Mouse (Mus musculus): Measurements from ENCODE around the gene Hdgfl2. TPM values are rescaled to one million over a fixed set of nuclear protein-coding genes. Genes with fewer than 3 reads are reported as not detected.

Hdgfl2 gene
- total and polyA plus RNA-seq, 3 experiments: 35.3 to 93.6 (median 68.9) TPM

GRCm38 (mm10) chr17:56116193-56116592 lies 36.8 kb downstream of the Hdgfl2 start:
- in situ Hi-C loops (cut with MboI; ENCODE audit: low pct_ligation_motif_present, low pct_unique_long_range_greater_than_20kb, low sequenced_read_pairs) (loop anchor here (5.0 kb wide), 1 partner anchor 34 kb away; no protein-coding TSS in a partner anchor), dilution Hi-C loops (cut with MboI; ENCODE audit: extremely low pct_ligation_motif_present, extremely low pct_unique_long_range_greater_than_20kb, low sequenced_read_pairs) (no loop called here)
- no peak for TF ChIP-seq CHD1 (IDR thresholded peaks at IDR 0.05; ENCODE audit: low read depth, low read length)
- no peak for TF ChIP-seq ZC3H11A (IDR thresholded peaks at IDR 0.05; ENCODE audit: low read depth, low read length)
- no peak for TF ChIP-seq NRF1 (IDR thresholded peaks at IDR 0.05; ENCODE audit: low read depth, low read length)
- TF ChIP-seq HCFC1 (IDR thresholded peaks at IDR 0.05; ENCODE audit: low read depth, low read length): no peak
- no peak for TF ChIP-seq MAX (IDR thresholded peaks at IDR 0.05; ENCODE audit: low read length)
- TF ChIP-seq ZNF384 (IDR thresholded peaks at IDR 0.05; ENCODE audit: low read depth, low read length): no peak
- no peak for TF ChIP-seq JUN (IDR thresholded peaks at IDR 0.05; ENCODE audit: insufficient read depth, low read depth, low read length)
- TF ChIP-seq TCF12 (IDR thresholded peaks at IDR 0.05; ENCODE audit: low read depth, low read length): no peak
- TF ChIP-seq MEF2A (IDR thresholded peaks at IDR 0.05; ENCODE audit: borderline replicate concordance, low read depth, low read length): no peak
- no peak for TF ChIP-seq POLR2AphosphoS2 (IDR thresholded peaks at IDR 0.05; ENCODE audit: low read depth, low read length)
- no peak for TF ChIP-seq BHLHE40 (IDR thresholded peaks at IDR 0.05; ENCODE audit: low read depth, low read length)
- no peak for TF ChIP-seq IRF4 (IDR thresholded peaks at IDR 0.05; ENCODE audit: low read depth, low read length)
- Histone ChIP-seq H3K36me3 (replicated peaks in 1 of 2; ENCODE audit: control insufficient read depth in 1 of 2, insufficient read depth in 1 of 2, low read length in 1 of 2) (peaks cover 0 to 8% of the 10 kb centered on the region in 2 experiments), H3K79me2 (replicated peaks; ENCODE audit: control insufficient read depth, extremely low read depth, insufficient read depth, poor library complexity, severe bottlenecking) (no peaks in the 10 kb centered on the region), H3K27ac (ENCODE audit: insufficient read depth, low read depth) (no peak overlapping the region), H3K9ac (ENCODE audit: insufficient read depth, low read depth) (no peak overlapping the region), H3K4me3 (replicated peaks in 1 of 3; ENCODE audit: low read depth in 2 of 3, low read length in 2 of 3, poor library complexity in 1 of 3) (no peak overlapping the region), H3K4me2 (ENCODE audit: insufficient read depth, low read depth, poor library complexity, severe bottlenecking) (no peak overlapping the region), H3K9me3 (replicated peaks; ENCODE audit: low read length) (no peaks in the 10 kb centered on the region), H3K27me3 (replicated peaks) (peaks cover 17% of the 10 kb centered on the region), H3K4me1 (ENCODE audit: control insufficient read depth in 1 of 2, insufficient read depth in 2 of 2) (0 out of 4 replicates have a peak, but pooled peaks cover 0 to 2% of the 10 kb centered on the region in 2 experiments)
- no peak for DNase-seq (ENCODE audit: extremely low read depth)

GRCm38 (mm10) chr17:56117251-56117710 lies 37.8 kb downstream of the Hdgfl2 start, which contains the start of gene Plin5:
TSS of gene Plin5 (minus strand) at chr17:56117596.
- 0 out of 4 replicates have a peak, but pooled peaks cover 0 to 2% of the 10 kb centered on the region in 2 experiments for H3K4me1 ChIP-seq (ENCODE audit: control insufficient read depth in 1 of 2, insufficient read depth in 2 of 2)
- H3K36me3 ChIP-seq (replicated peaks in 1 of 2; ENCODE audit: control insufficient read depth in 1 of 2, insufficient read depth in 1 of 2, low read length in 1 of 2): peaks cover 0 to 4% of the 10 kb centered on the region in 2 experiments
- H3K79me2 ChIP-seq (replicated peaks; ENCODE audit: control insufficient read depth, extremely low read depth, insufficient read depth, poor library complexity, severe bottlenecking): no peaks in the 10 kb centered on the region
- H3K27ac ChIP-seq (ENCODE audit: insufficient read depth, low read depth): no peak within 1 kb of the TSS
- TF ChIP-seq KAT2A (IDR thresholded peaks at IDR 0.05; ENCODE audit: insufficient replicate concordance, low read length) (no peak), E2F4 (IDR thresholded peaks at IDR 0.05; ENCODE audit: insufficient replicate concordance, low read depth, low read length) (no peak), ZMIZ1 (IDR thresholded peaks at IDR 0.05; ENCODE audit: low read depth, low read length) (no peak), UBTF (IDR thresholded peaks at IDR 0.05; ENCODE audit: low read depth, low read length) (no peak), PAX5 (IDR thresholded peaks at IDR 0.05; ENCODE audit: low read length) (no peak), IRF4 (IDR thresholded peaks at IDR 0.05; ENCODE audit: low read depth, low read length) (no peak), GABPA (IDR thresholded peaks at IDR 0.05; ENCODE audit: insufficient replicate concordance, low read depth, low read length) (no peak), JUND (conservative IDR thresholded peaks at IDR 0.05; ENCODE audit: low read depth, low read length) (no peak), ZKSCAN1 (IDR thresholded peaks at IDR 0.05; ENCODE audit: borderline replicate concordance, low read depth, low read length) (no peak), MAZ (IDR thresholded peaks at IDR 0.05; ENCODE audit: low read depth, low read length) (no peak), CHD1 (IDR thresholded peaks at IDR 0.05; ENCODE audit: low read depth, low read length) (no peak)
- no peak for DNase-seq (ENCODE audit: extremely low read depth)
- no peak within 1 kb of the TSS for H3K4me2 ChIP-seq (ENCODE audit: insufficient read depth, low read depth, poor library complexity, severe bottlenecking)
- H3K4me3 ChIP-seq (replicated peaks in 1 of 3; ENCODE audit: low read depth in 2 of 3, low read length in 2 of 3, poor library complexity in 1 of 3): no peak within 1 kb of the TSS
- H3K9ac ChIP-seq (ENCODE audit: insufficient read depth, low read depth): no peak within 1 kb of the TSS
- in situ Hi-C loops (cut with MboI; ENCODE audit: low pct_ligation_motif_present, low pct_unique_long_range_greater_than_20kb, low sequenced_read_pairs): loop anchor here (5.0 kb wide), 1 partner anchor 35 kb away; no protein-coding TSS in a partner anchor
- H3K9me3 ChIP-seq (replicated peaks; ENCODE audit: low read length): peaks cover 2% of the 10 kb centered on the region
- dilution Hi-C loops (cut with MboI; ENCODE audit: extremely low pct_ligation_motif_present, extremely low pct_unique_long_range_greater_than_20kb, low sequenced_read_pairs): no loop called here
- peaks cover 24% of the 10 kb centered on the region for H3K27me3 ChIP-seq (replicated peaks)
